Mouse (Mus musculus) lung, embryonic 14.5 days (tissue): ENCODE results near the gene Vmn2r7. TPM values are rescaled to one million over a fixed set of nuclear protein-coding genes. Genes with fewer than 3 reads are reported as not detected.
"Not testable (repeated sequence)": the region's sequence is repeated elsewhere in the genome, so short reads cannot be mapped to it uniquely, and the experiment has no call there.

Experiments
- ATAC-seq: fragments of 200-750 bp; cut with Nextera tagmentation; 2 replicates; pipeline ENCODE4 v1.8.0; 2017; ENCODE audit warnings: mild to moderate bottlenecking, moderate TSS enrichment, moderate library complexity; ENCODE audit not compliant: insufficient read depth
- DNase-seq: peaks from one replicate; pipeline ENCODE4 v3.0.0-alpha.2; 2015
- H3K27ac ChIP-seq: fragments of 300-500 bp; sonication (generic); 2 replicates; pipeline ENCODE4 v1.5.1; 2014; ENCODE audit warnings: low read depth, mild to moderate bottlenecking, moderate library complexity
- H3K27me3 ChIP-seq: fragments of 300-500 bp; sonication (generic); 2 replicates; pipeline ENCODE4 v1.6.1; 2014; ENCODE audit warnings: low read length, control low read depth; ENCODE audit not compliant: insufficient read depth
- H3K36me3 ChIP-seq: fragments of 300-500 bp; sonication (generic); 2 replicates; pipeline ENCODE4 v1.6.1; 2014; ENCODE audit warnings: control low read depth; ENCODE audit not compliant: insufficient read depth
- H3K4me1 ChIP-seq: fragments of 300-500 bp; sonication (generic); 2 replicates; pipeline ENCODE4 v1.6.1; 2014; ENCODE audit warnings: antibody characterized with exemption, control low read depth; ENCODE audit not compliant: insufficient read depth
- H3K4me2 ChIP-seq: fragments of 300-500 bp; sonication (generic); 2 replicates; pipeline ENCODE4 v1.6.1; 2014; ENCODE audit warnings: mild to moderate bottlenecking
- H3K4me3 ChIP-seq: fragments of 300-500 bp; sonication (generic); 2 replicates; pipeline ENCODE4 v1.5.1; 2014; ENCODE audit warnings: low read depth, low read length
- H3K9ac ChIP-seq: fragments of 300-500 bp; sonication (generic); 2 replicates; pipeline ENCODE4 v1.6.1; 2014
- H3K9me3 ChIP-seq: fragments of 300-500 bp; sonication (generic); 2 replicates; pipeline ENCODE4 v1.6.1; 2016; ENCODE audit warnings: low read depth, low read length, control low read depth
- CTCF ChIP-seq: IDR thresholded peaks from 2 replicates; pipeline ENCODE4 v1.5.1; 2016; ENCODE audit warnings: antibody characterized with exemption, low read depth
- WGBS: fragments of 180-500 bp; shearing (Covaris S2); extraction: QIAGEN DNeasy Blood & Tissue Kit; methylation state at CpG from one replicate; pipeline ENCODE4 v1.1.7; 2014; 5-methylcytosine and 5-hydroxymethylcytosine counted together
- polyA plus RNA-seq: library from polyadenylated mRNA; unstranded; fragments of >200 nt; fragmentation: Nextera tagmentation; extraction: Ambion mirVana; gene quantifications from 2 replicates; pipeline ENCODE4 v1.2.1, GENCODE M21; 2014

Vmn2r7 gene
- polyA plus RNA-seq, 1 experiment from 2014 or later = not detected

- Histone ChIP-seq H3K4me3 (no peak overlapping the region), H3K27me3 (no peaks in the 10 kb centered on the region; the same call in 1 of the 2 replicates), H3K4me1 (no peaks in the 10 kb centered on the region), H3K36me3 (no peaks in the 10 kb centered on the region), H3K4me2 (no peak overlapping the region), H3K9me3 (no peaks in the 10 kb centered on the region), H3K9ac (no peak overlapping the region), H3K27ac (no peak overlapping the region)
- no peak for TF ChIP-seq CTCF
- WGBS = 45% methylated on average over 6 of the region's 6 CpGs
- DNase-seq = no peak
- peak; percentile 38 for ATAC-seq
Measured at GRCm38 (mm10) chr3:64791245-64791591, 53.3 kb downstream of the Vmn2r7 start.

- no peaks in the 10 kb centered on the region for H3K4me1 ChIP-seq
- no peaks in the 10 kb centered on the region; the same call in 1 of the 2 replicates for H3K27me3 ChIP-seq
- no peaks in the 10 kb centered on the region for H3K36me3 ChIP-seq
- H3K4me3 ChIP-seq = no peak overlapping the region
- ATAC-seq (peak; percentile 75), DNase-seq (peak; percentile 85)
- peak; percentile 84 for TF ChIP-seq CTCF
- WGBS = 41% methylated on average over 10 of the region's 10 CpGs
- no peak overlapping the region for H3K9ac ChIP-seq
- no peak overlapping the region for H3K4me2 ChIP-seq
- no peaks in the 10 kb centered on the region for H3K9me3 ChIP-seq
- H3K27ac ChIP-seq = no peak overlapping the region
Measured at GRCm38 (mm10) chr3:64790509-64791244, 53.9 kb downstream of the Vmn2r7 start.

GRCm38 (mm10) chr3:64782901-64783300 lies 61.7 kb downstream of the Vmn2r7 start:
- H3K9me3 ChIP-seq = no peaks in the 10 kb centered on the region
- TF ChIP-seq CTCF = no peak
- H3K36me3 ChIP-seq = no peaks in the 10 kb centered on the region
- no peaks in the 10 kb centered on the region for H3K4me1 ChIP-seq
- no peak overlapping the region for H3K27ac ChIP-seq
- no peak overlapping the region for H3K4me3 ChIP-seq
- no peaks in the 10 kb centered on the region for H3K27me3 ChIP-seq
- ATAC-seq (no peak), DNase-seq (no peak)
- H3K9ac ChIP-seq = no peak overlapping the region
- no peak overlapping the region for H3K4me2 ChIP-seq
- 88% methylated on average over 1 of the region's 1 CpGs for WGBS

GRCm38 (mm10) chr3:64772132-64772531 lies 72.4 kb downstream of the Vmn2r7 start:
- H3K4me3 ChIP-seq = no peak overlapping the region
- DNase-seq (no peak), ATAC-seq (no peak)
- no peaks in the 10 kb centered on the region for H3K4me1 ChIP-seq
- 63% methylated on average over 1 of the region's 1 CpGs for WGBS
- H3K9me3 ChIP-seq = no peaks in the 10 kb centered on the region
- H3K9ac ChIP-seq = no peak overlapping the region
- no peak overlapping the region for H3K4me2 ChIP-seq
- H3K36me3 ChIP-seq = no peaks in the 10 kb centered on the region
- no peak overlapping the region for H3K27ac ChIP-seq
- no peak for TF ChIP-seq CTCF
- H3K27me3 ChIP-seq = no peaks in the 10 kb centered on the region

GRCm38 (mm10) chr3:64756145-64756544 lies 88.4 kb downstream of the Vmn2r7 start:
- no peak for DNase-seq
- Histone ChIP-seq H3K27me3 (no peaks in the 10 kb centered on the region), H3K27ac (no peak overlapping the region), H3K4me3 (no peak overlapping the region), H3K36me3 (no peaks in the 10 kb centered on the region), H3K9ac (no peak overlapping the region), H3K9me3 (no peaks in the 10 kb centered on the region), H3K4me2 (no peak overlapping the region), H3K4me1 (no peaks in the 10 kb centered on the region)
- WGBS = 77% methylated on average over 2 of the region's 2 CpGs
- no peak for ATAC-seq
- TF ChIP-seq CTCF = no peak

- not testable (repeated sequence) for H3K4me2 ChIP-seq, H3K9me3 ChIP-seq, H3K4me1 ChIP-seq, H3K27ac ChIP-seq, ATAC-seq, DNase-seq, H3K4me3 ChIP-seq, H3K36me3 ChIP-seq, H3K9ac ChIP-seq, H3K27me3 ChIP-seq
- WGBS = 77% methylated on average over 3 of the region's 3 CpGs
Measured at GRCm38 (mm10) chr3:64727187-64727970, 117.2 kb downstream of the Vmn2r7 start.

- not testable (repeated sequence) for H3K4me3 ChIP-seq, H3K9me3 ChIP-seq, H3K27ac ChIP-seq, H3K9ac ChIP-seq, H3K4me1 ChIP-seq, H3K27me3 ChIP-seq, H3K36me3 ChIP-seq, H3K4me2 ChIP-seq
- peak; percentile 29 for DNase-seq
- 78% methylated on average over 1 of the region's 1 CpGs for WGBS
- peak; percentile 74; the same call in 1 of the 2 replicates for ATAC-seq
Measured at GRCm38 (mm10) chr3:64725736-64726135, 118.8 kb downstream of the Vmn2r7 start.

- WGBS = 45% methylated on average over 1 of the region's 1 CpGs
- ATAC-seq = peak; percentile 76; the same call in 1 of the 2 replicates
- DNase-seq = not testable (repeated sequence)
Measured at GRCm38 (mm10) chr3:64676069-64676468, 168.5 kb downstream of the Vmn2r7 start.

More at GRCm38 (mm10) chr3:64676069-64676468, 168.5 kb downstream of the Vmn2r7 start:
- H3K9ac ChIP-seq, H3K4me3 ChIP-seq, H3K4me1 ChIP-seq, H3K27me3 ChIP-seq, H3K36me3 ChIP-seq, H3K4me2 ChIP-seq, H3K27ac ChIP-seq, H3K9me3 ChIP-seq: not testable (repeated sequence)
